Mouse (Mus musculus): ENCODE results near the gene Fndc9. TPM values are rescaled to one million over a fixed set of nuclear protein-coding genes. Genes with fewer than 3 reads are reported as not detected.

The Fndc9 gene
- total RNA-seq, 2 experiments from 2014 or later = not detected

- no peak for DNase-seq
These were observed 42.8 kb downstream of the Fndc9 start for GRCm38 (mm10) chr11:46278140-46278539.

GRCm38 (mm10) chr11:46278709-46279108 lies 43.4 kb downstream of the Fndc9 start:
- no peak for DNase-seq

GRCm38 (mm10) chr11:46282612-46283011 lies 47.3 kb downstream of the Fndc9 start:
- no peak for DNase-seq

GRCm38 (mm10) chr11:46283800-46284199 lies 48.5 kb downstream of the Fndc9 start:
- no peak for DNase-seq

- no peak for DNase-seq
These were observed 51.5 kb downstream of the Fndc9 start for GRCm38 (mm10) chr11:46286803-46287202.

- no peak for DNase-seq
These were observed 52.8 kb downstream of the Fndc9 start for GRCm38 (mm10) chr11:46288091-46288490.

GRCm38 (mm10) chr11:46289022-46289421 lies 53.7 kb downstream of the Fndc9 start:
- DNase-seq = no peak

Other genes with a start within 250 kb of the Fndc9 start
- gene Gm12166, start 183.2 kb upstream of the Fndc9 start, total RNA-seq (2021) = 1 to 10 TPM; 2.7 to 4.0 TPM
- gene Adam19, start 179.5 kb upstream of the Fndc9 start, total RNA-seq (2021) = 100 to 1,000 TPM; 161 to 163 TPM
- gene Nipal4, start 69.0 kb upstream of the Fndc9 start, total RNA-seq (2021) = 1 to 10 TPM; 2.5 to 2.7 TPM
- gene Cyfip2, start 77.3 kb downstream of the Fndc9 start, total RNA-seq (2021) = 10 to 100 TPM; 14.8 to 15.3 TPM
- under 1 TPM; 0.18 to 0.21 TPM for gene Itk, start 154.0 kb downstream of the Fndc9 start, total RNA-seq (2021)
- gene Fam71b, start 161.0 kb downstream of the Fndc9 start, total RNA-seq (2021) = not detected
- gene Med7, start 201.4 kb downstream of the Fndc9 start, total RNA-seq (2021) = 10 to 100 TPM; 27.2 to 28.0 TPM
- gene Havcr2, start 219.4 kb downstream of the Fndc9 start, total RNA-seq (2021) = under 1 TPM; 0.14 to 0.20 TPM